Mouse (Mus musculus): Measurements from ENCODE around the gene Lyl1.

DNA sequence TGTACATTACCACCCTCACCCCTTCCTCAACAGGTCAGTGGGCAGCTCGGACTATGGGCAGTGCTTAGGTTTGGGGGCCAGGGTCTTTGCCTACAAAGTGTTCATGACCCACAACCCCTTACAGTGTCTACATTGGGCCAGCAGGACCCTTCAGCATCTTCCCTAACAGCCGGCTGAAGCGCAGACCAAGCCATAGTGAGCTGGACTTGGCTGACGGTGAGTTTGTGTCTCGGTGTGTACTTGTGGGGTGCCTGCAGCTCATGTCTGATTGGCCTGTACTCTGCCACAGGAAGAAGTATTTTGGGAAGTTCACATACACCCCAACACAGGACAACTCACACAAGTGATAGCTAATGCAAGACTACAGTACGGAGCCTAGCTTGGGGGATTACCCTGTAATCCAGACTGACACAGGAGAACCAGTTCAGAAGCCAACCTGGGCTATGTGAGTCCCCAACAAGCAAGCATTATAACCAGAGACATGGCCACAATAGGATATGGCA is 1.8 kb downstream of the Lyl1 start:
- TF ChIP-seq CTCF (IDR thresholded peaks at IDR 0.05; ENCODE audit: control insufficient read depth, insufficient read depth, insufficient read length) (no peak), MAX (IDR thresholded peaks at IDR 0.05) (no peak), MYOD1 (IDR thresholded peaks at IDR 0.05; ENCODE audit: control insufficient read depth, insufficient read length, low read depth) (no peak), USF1 (IDR thresholded peaks at IDR 0.05; ENCODE audit: low read depth) (no peak)

Measured in C2C12 (cell line).